Mouse (Mus musculus) frontal cortex, adult (tissue): ENCODE data around the gene Fgfr2.

ENCODE experiments used
- ATAC-seq: cut with Nextera tagmentation; 2 replicates; pipeline ENCODE4 v1.9.2; 2017; ENCODE audit warnings: mild to moderate bottlenecking, moderate library complexity, mixed read lengths; ENCODE audit not compliant: low TSS enrichment

The Fgfr2 gene

DNA sequence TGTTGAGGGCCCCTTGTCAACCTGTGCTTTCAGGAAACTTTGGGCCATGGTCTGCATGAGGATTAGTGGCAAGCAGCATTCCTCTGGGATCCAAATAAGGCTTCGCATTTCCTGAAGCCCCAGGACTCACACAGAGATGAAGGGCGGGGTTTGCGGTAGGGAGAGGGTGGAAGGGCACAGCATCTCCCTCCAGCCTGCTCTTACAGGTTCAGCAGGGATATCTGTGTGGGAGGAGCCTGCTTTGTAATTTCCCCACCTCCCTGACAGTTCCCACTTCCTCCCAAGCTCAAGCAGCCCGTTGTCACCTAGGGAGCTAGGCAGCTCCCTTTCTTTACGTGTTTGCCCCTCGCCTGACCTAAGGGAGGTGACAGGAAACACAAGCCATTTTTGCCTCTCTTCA lies 1134.1 kb downstream of the Fgfr2 start:
- ATAC-seq, result no peak

DNA sequence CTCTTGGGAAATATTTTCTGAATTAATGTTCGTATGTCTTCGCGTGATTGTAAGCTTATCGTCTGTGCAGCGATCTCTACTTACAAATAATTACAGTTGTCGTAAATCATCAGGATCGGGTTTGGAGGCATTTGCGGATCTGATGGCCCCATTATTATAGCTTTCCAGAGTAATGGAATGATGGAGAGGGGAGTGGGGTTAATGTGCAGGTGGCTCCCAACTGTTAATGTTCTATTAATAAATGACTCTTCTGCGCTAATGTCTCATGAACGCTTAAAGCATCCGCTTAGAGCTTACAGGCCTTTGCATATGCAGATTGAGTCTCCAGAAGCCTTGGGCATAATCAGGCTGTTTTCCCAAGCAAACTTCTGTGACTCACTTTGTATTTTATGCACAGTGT lies 1144.5 kb downstream of the Fgfr2 start:
- no peak for ATAC-seq

DNA sequence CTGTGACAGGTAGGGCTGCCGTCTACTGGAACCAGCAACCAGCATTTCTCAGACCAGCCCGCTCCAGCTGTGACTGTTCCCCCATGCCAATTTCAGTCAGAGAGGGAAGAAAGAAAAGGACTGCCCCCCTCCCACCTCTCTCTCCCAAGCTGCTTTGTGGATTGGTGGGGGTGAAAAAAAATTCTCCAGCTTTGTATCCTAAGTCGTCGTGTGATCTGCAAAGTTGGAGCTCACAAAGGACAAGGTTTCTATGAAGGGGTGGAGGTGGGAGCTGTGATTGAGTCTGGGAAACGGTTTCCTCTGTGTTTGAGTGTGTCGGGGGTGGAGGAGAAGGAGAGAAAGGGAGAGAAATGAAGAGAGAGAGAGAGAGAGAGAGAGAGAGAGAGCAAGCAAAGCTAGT lies 1147.3 kb downstream of the Fgfr2 start:
- ATAC-seq, result peak; percentile 45; the same call in 1 of the 2 replicates

DNA sequence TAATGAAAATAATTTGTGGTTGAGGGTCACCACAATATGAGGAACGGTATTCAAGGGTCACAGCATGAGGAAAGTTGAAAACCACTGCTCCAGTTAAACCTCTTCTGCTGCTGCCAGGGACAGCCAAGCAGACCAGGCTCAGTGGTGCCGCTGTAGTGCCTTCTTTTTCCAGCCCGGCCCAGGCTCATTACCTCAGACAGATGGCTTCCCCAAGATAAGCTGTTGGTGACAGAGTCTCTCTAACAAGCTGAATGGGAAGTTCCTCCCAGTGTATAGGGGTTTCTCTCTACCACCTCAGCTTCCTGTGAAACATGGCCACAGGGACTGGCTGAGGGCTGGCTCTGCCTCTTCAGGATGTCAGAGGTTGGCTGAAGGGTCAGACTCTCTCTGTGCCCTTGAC lies 1152.9 kb downstream of the Fgfr2 start:
- ATAC-seq, result 0 out of 2 replicates have a peak, but pooled peaks have one; percentile 18

DNA sequence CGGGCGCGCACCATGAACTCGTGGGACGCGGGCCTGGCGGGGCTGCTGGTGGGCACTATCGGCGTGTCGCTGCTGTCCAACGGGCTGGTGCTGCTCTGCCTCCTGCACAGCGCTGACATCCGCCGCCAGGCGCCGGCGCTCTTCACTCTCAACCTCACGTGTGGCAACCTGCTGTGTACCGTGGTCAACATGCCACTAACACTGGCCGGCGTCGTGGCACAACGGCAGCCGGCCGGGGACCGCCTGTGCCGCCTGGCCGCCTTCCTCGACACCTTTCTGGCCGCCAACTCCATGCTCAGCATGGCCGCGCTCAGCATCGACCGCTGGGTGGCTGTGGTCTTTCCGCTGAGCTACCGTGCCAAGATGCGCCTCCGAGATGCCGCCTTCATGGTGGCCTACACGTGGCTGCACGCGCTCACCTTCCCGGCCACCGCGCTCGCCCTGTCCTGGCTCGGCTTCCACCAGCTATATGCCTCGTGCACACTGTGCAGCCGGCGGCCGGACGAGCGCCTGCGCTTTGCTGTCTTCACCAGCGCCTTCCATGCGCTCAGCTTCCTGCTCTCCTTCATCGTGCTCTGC lies 1156.1 kb downstream of the Fgfr2 start:
- peak; percentile 31; the same call in 1 of the 2 replicates for ATAC-seq

DNA sequence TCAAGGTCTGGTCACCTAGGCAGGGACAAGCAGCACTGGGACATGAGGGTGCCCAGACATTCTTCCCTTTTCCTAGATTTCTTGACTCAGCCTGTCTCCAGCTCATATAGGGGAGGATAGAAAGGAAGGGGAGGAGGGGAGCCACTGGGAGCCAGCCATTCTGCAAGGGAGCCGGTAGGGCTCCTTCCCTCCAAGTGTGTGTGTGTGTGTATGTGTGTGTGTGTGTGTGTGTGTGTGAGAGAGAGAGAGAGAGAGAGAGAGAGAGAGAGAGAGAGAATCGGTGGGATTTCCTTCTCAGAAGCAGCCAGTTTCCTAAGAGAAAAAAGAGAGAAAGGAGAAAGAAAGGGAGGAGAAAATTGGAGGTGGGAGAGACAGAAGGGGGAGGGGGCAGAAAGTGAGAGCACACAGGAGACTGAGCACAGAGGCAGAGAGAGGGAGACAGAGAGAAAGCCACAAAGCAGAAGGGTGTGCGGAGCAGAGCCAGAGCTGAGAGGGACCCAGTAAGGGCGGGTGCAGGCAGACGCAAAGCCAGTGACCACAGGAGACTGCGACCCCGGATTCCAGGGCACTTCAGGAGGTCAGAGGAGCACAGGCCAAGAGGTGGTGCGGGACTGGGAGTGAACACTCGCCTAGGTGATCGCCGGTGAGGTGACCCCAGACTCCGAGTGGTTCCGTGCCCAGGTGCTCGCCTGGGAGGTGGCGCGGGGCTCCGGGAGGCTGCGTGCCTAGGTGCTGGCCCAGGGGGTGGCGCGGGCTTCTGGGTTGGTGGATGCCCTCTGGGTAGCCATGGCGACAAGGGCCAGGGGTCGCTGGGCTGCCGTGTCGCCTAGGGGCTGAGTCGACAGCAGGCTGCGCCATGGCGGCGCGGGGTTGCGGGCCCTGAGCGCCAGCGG lies 1156.9 kb downstream of the Fgfr2 start, which contains the start of gene Gpr26:
Gene Gpr26, plus strand, starts transcription at position 438 of the 893 bp plus-strand sequence.
- ATAC-seq, result peak; percentile 67

DNA sequence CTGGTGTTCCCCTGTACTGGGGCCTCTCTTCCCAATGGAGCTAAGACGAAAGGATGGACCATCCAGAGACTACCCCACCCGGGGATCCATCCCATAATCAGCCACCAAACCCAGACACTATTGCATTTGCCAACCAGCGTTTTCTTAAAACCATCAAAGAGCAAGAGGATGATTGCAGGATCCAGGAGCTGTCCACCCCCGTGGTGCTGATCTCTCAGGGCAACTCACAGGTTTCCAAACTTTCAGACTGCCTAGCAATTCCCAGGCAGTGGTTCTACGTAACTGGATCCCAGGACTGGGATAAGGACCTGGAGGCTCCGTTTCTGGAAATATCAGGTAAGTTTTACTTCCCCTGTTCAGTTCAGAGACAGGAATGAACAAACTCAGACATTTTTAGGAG lies 1162.6 kb downstream of the Fgfr2 start:
- ATAC-seq, result no peak

DNA sequence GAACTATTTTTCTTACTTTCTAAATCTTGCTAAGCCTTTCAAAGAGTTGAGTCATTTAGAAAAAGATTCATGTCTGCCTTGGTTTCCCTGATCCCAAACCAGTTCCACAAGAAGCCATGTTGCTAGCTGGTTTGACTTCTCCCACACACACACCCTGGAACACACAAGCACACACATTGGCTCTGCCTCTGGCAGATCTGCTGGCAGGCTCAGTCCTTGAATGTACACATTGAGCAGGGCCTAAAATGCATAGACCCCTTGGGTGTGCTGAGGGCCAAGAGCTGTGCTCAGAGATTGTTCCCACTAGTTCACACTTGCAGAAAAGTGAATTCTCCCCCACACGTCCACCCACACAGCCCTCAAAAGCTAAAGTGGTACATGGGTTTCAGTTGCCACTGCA lies 1164.4 kb downstream of the Fgfr2 start:
- ATAC-seq, result peak; percentile 74; the same call in 1 of the 2 replicates

DNA sequence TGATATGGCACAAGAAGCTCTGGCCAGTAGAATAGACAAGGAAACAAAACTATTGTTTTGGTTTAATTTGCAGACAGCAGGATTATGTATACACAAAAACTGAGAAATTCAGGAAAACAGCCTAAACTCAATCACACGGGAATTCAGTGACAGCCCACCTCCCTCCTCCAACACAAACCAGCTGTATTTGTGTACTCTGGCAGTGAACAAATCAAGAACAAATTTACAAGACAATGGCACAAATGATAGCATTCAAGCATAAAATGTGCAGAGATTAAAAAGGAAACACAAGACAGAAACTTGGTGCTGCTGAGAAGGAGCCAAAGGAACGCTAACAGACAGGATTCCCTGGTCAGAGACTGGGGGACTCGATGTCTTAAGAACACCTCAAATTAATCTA lies 1169.7 kb downstream of the Fgfr2 start:
- no peak for ATAC-seq

DNA sequence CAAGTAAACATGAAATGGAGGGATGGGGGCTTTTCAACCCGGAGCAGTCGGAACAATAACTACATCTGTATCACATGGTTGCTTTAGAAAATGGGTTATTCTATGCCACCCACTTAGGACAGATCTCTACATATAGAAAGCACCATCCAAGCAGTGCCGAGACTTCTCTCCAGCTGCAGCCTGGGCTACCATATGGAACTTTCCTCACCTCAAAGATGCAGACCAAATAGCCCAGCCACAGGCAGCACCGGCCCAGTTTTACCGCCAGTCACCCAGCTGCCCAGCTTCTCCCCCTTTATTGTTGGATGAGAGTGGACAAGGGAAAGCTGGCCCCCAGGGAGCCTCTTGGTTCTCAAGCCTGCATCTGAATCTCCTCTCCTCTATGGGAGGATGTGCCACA lies 1172.0 kb downstream of the Fgfr2 start:
- peak; percentile 49; the same call in 1 of the 2 replicates for ATAC-seq

DNA sequence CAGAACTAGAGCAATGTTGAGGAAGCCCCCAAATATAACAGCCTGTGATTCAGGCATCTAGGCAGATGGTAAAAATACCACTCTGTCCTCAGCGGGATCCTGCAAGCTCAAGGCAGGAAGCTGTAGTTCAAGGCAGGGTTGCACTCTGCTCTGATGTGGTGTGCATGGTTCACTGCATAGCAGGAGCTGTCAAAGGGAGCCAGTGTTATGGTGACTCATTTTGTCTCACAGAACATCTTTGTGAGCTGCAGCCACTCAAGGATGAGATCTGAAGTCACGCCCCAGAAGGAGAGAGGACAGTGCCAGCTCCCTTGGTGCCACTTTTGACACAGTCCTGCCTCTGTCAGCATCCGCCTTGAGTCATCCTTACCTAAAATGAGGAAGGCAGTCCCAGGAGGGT lies 1185.5 kb downstream of the Fgfr2 start:
- peak; percentile 50; the same call in 1 of the 2 replicates for ATAC-seq

DNA sequence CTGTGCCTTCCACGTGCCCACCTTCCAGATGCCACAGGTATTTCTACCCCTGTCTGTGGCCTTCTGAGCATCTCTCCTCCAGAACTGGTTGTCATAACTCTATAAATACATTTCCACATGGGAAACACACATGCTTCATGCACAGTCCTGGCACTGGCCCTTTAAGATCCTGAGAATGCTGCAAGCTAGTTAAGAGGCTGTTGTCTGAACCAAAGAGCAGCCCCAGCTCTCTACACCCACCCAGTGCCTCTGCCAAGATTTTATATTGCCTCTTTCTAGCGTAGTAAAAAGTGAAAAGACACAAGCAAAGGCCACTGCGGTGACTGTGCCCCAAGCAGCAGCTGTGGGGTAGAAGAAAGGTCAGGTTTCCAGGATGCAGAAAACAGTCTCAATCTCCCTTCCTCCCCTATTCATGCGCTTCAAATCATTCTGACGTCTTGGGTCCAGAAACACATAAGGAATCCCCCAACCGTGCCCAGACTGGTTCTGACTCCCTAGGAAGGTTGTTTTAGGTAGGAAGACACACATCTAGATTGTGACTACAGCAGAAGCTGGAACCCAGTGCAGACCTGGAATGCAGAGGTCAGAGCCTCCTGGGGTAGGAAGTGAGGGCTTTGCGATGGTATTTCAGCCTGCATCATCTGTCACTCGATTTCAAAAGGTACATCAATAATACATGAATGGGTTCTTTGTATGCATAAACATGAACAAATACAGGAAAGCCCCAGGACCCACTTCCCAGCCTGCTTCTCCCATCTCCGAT lies 1195.7 kb downstream of the Fgfr2 start:
- ATAC-seq, result no peak

DNA sequence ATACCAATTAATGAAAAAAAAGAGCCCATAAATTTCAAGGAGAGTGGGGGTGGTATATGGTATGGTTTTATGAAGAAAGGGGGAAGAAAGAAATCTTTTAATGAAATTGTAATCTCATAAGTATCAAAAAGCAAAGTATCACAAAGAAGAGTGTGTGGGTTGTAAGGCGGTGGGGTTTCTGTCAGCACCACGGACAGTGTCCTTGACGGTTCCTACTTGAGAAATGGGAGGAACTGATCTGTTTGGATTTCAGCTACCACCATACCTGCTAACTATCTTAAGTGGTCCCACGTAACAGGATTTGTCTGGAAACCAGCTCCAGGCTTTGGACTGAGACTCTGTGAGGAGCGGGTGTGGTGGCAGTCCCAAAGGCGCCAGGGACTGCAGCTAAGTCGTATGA lies 1205.8 kb downstream of the Fgfr2 start:
- ATAC-seq, result no peak

DNA sequence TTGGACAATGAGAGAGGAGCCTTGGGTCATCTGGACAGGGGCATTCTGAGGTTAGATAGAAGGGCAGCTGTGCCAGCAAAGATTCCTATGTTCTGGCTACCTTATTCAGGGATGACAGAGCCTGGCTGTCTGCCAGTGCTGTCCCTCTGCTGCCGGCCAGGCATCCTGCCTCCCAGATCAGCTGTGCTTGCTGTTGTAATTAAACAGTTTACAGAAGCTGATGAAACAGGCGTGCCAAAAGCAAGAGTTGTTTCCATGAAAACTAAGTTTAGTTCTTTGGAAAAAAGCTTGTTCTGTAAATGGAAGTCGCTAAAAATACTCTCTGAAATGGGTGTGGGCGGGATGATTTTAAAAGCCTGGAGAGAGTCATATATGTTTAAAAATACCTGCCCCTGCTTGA lies 1213.5 kb downstream of the Fgfr2 start:
- peak; percentile 64 for ATAC-seq

DNA sequence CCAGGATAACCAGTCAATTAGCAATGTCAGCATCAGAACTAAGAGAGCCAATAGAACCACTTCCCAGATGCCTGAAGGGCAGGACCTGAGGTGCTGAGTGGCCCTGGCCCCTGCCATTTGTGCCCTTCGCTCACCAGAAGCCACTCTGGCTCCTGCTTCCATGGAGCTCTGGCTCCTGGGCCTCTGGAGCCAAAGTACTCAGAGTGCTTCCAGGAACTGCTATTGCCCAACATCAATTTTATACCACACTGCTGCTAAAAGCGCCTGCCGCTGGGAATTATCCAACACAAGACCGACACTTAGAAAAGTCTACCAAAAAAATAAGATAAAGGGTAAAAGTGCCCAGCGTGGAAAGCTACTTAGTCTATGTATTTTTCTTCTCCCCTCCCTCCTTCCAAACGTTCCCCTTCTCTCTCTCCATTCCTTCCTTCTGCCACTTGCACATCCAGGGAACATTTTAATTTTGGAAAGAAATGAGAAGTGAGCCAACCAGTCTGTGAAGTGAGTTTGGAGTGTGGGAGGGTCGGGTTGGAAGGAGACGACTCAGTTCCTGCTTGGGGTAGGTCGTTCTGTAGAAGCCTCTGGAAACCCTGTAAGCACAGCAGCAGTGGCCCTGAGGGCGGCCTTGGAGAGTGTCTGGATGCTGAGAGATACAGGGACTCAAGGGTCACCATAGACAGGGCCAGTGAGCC lies 1216.5 kb downstream of the Fgfr2 start:
- ATAC-seq, result peak; percentile 89

DNA sequence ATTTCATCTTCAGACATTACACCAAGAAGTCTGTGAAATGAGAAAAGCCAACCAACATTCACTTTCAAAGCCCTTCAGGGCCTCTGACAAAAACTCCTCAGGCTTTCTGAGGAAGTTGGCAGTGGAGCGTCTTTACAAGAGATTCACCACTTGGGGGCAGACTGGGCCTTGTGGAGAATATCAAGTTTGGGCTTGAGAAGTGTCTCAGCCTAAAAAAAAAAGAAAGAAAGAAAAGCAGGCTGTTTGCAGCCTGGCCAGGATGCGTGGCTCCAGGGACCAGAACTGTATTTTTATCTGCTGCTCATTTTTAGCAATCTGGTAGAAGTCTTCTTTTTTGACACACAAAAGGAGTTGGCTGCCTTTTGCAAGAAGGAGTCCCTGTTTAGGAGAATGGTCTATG lies 1223.8 kb downstream of the Fgfr2 start:
- ATAC-seq, result peak; percentile 94

DNA sequence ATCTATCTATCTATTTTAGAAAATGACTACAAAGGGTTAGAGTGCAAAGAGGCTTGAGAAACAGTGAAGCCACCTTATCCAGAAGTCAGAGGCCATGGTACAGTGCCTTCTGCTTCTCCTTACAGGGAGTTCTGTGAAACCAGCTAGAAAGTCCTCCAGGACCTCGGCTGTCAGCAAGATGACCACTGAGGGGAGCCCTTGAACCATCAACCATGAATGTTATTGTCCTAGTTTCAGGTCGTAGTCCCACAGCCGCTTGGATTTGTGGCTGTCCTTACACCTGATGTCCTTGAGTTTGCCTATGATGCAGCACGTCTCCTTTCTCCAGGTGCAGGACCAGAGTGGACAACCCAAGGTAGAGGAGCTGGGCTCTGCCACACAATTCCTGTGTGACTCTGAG lies 1225.9 kb downstream of the Fgfr2 start:
- peak; percentile 73 for ATAC-seq

DNA sequence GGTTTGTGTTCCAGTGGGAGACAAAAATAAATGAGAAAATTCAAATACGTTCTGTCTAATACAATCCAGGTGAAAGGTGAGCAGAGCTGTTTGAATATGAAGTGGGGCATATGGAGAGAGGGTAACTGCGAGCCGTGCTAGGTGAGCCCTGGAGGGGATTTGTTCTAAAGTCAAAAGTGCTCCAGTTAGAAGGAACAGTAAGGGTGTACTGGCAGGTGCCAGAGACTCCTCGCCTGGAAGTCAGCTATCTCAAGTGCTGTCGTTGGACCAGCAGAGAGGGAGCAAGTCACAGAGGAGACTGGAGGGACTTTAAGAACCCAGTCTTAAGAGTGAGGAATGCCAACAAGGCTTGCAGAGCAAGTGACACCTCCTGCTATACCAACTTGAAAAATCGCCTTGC lies 1240.3 kb downstream of the Fgfr2 start:
- ATAC-seq, result no peak

DNA sequence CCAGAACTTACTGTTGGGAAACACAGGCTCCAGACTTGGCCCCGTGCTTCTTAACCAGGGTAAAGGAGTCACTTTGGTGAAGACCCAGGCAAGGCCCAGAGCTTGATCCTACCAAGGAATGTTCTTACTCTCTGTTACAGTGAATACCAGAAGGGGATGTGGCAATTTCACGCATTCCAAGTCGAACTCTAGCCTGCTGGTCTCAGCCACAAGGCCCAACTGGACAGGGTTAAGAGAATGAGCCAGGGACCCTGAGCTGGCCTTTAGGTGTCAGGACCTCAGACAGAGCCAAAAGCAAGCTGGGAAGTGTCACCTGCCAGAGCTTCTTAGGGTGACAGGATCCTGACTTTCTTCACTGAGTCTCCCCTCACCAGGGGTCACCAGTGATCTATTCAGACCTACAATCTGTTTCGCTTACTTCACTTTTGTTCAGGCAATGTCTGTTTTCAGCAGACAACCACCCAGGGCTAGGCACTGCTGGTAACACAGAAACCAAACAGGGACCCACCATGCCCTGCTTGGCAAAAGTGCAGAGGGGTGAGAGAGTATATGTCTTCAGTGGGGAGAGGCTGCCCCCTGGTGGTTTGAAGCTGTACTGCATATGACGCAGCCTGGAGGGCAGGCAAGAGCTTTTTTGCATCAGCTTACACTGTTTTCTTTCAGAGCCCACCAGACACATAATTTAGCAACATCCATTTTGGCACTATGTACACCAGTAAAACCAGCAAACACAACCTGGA lies 1241.1 kb downstream of the Fgfr2 start:
- peak; percentile 41; the same call in 1 of the 2 replicates for ATAC-seq

DNA sequence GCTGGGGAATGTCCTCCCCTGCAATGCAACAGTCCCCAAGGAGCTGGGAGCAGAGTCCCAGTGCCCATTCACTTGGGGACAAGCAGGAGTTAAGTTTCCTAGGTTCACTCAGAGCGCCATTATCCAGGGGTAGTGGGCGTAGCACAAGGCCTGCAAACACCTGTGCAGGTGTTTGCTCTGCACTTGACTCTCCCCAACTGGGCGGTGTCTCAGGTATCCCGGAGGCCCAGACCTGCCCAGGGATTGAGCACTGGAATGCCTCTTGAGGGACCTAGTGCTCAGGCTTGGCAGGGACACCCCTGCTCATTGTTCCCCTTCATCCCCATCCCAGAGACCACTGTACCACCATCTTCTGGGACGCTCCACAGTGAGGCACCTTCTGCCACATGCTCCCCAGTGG lies 1243.0 kb downstream of the Fgfr2 start:
- no peak for ATAC-seq

DNA sequence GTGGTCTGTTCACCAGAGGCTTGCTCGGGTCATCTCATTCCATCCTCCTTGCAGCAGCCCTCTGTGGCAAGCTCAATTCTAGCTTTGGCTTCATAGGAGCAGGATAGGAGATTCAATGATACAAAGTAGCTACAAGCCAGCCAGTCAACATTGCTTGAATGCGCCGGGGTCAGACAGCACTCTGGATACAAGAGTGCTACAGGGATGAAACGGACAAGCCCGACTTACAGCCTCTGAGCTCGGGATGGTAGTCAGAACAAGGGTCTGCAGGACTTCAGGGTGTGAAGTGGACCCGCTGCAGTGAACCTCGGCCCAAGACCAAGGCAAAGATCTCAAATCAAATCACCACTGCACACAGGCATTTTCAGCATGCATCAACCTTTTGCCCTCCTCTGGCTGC lies 1244.3 kb downstream of the Fgfr2 start:
- ATAC-seq, result no peak
